Mouse (Mus musculus): Measurements from ENCODE around the gene Zfp808. TPM values are rescaled to one million over a fixed set of nuclear protein-coding genes. Genes with fewer than 3 reads are reported as not detected.

Gene Zfp808
- 4.4 and 11.6 TPM in 2 replicates for polyA plus RNA-seq (2012; rRNA removed)

DNA sequence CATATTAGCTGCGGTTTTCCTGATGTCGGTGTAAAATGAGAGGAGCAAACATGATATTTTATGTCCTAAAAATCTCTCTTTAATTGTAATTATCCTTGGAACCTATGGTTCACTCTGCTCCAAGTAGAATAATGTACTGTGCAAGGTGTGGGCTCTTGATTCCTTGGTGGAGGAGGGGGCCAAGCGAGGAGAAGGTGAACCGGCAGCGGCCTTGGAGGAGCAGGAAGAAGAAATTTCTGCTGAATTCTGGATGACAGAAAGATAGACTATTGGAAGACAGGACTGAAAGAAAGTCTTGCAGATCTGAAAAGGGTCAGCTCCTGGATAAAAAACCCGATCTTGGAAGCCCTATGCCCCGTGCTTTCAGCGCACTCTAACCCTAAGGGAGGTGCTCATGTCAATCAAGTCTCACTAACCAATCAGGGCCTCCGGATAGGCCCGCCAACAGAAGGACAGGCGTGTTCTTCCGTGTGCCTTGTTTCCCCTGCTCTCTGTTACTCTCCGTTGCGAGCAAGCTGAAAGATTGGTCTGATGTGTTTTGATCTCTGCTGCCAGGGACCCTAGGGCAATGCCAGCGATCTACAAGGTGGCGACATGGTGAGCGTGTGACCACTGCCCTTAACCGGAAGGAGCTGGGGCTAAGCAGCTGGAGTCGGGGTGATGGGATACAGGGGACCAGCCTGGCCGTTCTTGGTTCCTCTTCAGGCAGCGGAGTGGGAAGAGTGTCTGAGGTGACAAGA is at the start of gene Zfp808:
Gene Zfp808, plus strand, starts transcription at position 455 of the 740 bp plus-strand sequence.

